Mouse (Mus musculus) embryonic facial prominence, embryonic 15.5 days (tissue): ENCODE results near the gene Hddc2. TPM values are rescaled to one million over a fixed set of nuclear protein-coding genes. Genes with fewer than 3 reads are reported as not detected.

Experiments used
- ATAC-seq: fragments of 200-750 bp; cut with Nextera tagmentation; 2 replicates; pipeline ENCODE4 v1.8.0; 2017; ENCODE audit warnings: low read depth, moderate TSS enrichment; ENCODE audit not compliant: insufficient number of reproducible peaks, low FRiP score, low TSS enrichment
- H3K27ac ChIP-seq: fragments of 300-500 bp; sonication (generic); replicated peaks from 2 replicates; pipeline ENCODE4 v1.5.1; 2015; ENCODE audit warnings: mild to moderate bottlenecking, inconsistent platforms
- H3K27me3 ChIP-seq: fragments of 300-500 bp; sonication (generic); 2 replicates; pipeline ENCODE4 v1.6.1; 2015; ENCODE audit warnings: inconsistent platforms
- H3K36me3 ChIP-seq: fragments of 300-500 bp; sonication (generic); 2 replicates; pipeline ENCODE4 v1.6.1; 2015; ENCODE audit warnings: mild to moderate bottlenecking, inconsistent platforms
- H3K4me1 ChIP-seq: fragments of 300-500 bp; sonication (generic); 2 replicates; pipeline ENCODE4 v1.6.1; 2015; ENCODE audit warnings: inconsistent platforms
- H3K4me2 ChIP-seq: fragments of 300-500 bp; sonication (generic); replicated peaks from 2 replicates; pipeline ENCODE4 v1.6.1; 2015; ENCODE audit warnings: mild to moderate bottlenecking, inconsistent platforms
- H3K4me3 ChIP-seq: fragments of 300-500 bp; sonication (generic); replicated peaks from 2 replicates; pipeline ENCODE4 v1.5.1; 2015; ENCODE audit warnings: mild to moderate bottlenecking, inconsistent platforms
- H3K9ac ChIP-seq: fragments of 300-500 bp; sonication (generic); 2 replicates; pipeline ENCODE4 v1.6.1; 2015; ENCODE audit warnings: inconsistent platforms
- H3K9me3 ChIP-seq: fragments of 300-500 bp; sonication (generic); replicated peaks from 2 replicates; pipeline ENCODE4 v1.6.1; 2016; ENCODE audit warnings: inconsistent platforms
- WGBS: fragments of 180-500 bp; shearing (Covaris S2); methylation state at CpG from one replicate; pipeline ENCODE4 v1.1.7; 2015; 5-methylcytosine and 5-hydroxymethylcytosine counted together
- polyA plus RNA-seq: library from polyadenylated mRNA; unstranded; fragments of >200 nt; fragmentation: Nextera tagmentation; extraction: Ambion mirVana; gene quantifications from 2 replicates; pipeline ENCODE4 v1.2.1, GENCODE M21; 2015

The Hddc2 gene
- polyA plus RNA-seq = 61.1 and 65.5 TPM in 2 replicates

DNA sequence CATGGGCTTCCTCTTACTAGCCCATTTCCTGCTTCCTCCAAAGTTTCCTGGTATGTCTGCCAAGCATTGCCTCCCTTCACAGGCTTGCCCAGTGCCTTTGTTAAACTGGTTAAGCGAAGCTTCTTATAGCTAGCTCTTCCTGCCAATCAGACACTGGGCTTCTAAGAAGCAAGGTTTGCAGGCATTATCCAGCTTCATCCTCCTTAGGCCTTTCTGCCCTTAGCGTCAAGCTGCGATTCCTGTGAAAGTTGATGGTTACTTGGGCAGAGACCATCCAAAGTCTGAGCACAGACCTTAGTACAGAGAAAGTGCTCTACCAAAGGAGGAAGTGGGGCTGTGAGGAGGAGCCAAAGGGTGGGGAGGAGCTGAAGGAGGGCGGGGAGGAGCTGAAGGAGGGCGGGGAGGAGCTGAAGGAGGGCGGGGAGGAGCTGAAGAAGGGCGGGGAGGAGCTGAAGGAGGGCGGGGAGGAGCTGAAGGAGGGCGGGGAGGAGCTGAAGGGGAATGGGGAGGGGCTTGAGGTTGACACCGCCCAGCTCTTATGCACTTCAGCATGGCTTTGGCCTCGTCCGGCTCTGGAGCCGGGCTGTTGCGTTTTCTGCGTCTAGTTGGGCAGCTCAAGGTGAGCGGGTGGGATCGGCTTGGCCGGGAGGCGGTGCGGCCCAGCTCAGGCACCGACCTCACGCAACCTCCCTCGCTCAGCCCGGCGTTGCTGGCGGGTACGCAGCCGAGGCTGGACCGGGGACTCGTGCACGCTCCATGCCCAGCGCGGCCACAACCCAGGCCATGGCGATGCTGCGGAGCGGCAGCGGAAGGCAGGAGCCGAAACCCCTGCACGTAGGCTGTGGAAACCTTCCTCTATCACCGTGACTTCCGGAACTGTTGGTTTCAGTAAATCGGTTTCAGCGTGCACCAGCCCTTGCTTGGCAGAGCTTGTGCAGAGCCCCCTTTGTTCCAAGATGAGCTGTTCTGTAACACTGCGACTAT is at the start of gene Hddc2:
Gene Hddc2 (plus strand): TSS at position 519 of the 984 bp plus-strand sequence.
- Histone ChIP-seq H3K27ac (peak within 1 kb of the TSS; percentile 95), H3K4me2 (peak within 1 kb of the TSS; percentile 64), H3K9me3 (no peaks in the 10 kb centered on the region), H3K9ac (peak within 1 kb of the TSS; percentile 78), H3K4me1 (peaks cover 3% of the 10 kb centered on the region; the same call in 1 of the 2 replicates), H3K36me3 (0 out of 2 replicates have a peak, but pooled peaks cover 7% of the 10 kb centered on the region), H3K4me3 (peak within 1 kb of the TSS; percentile 72), H3K27me3 (no peaks in the 10 kb centered on the region)
- WGBS = 3% methylated on average over 43 of the region's 44 CpGs
- peak; percentile 95 for ATAC-seq

DNA sequence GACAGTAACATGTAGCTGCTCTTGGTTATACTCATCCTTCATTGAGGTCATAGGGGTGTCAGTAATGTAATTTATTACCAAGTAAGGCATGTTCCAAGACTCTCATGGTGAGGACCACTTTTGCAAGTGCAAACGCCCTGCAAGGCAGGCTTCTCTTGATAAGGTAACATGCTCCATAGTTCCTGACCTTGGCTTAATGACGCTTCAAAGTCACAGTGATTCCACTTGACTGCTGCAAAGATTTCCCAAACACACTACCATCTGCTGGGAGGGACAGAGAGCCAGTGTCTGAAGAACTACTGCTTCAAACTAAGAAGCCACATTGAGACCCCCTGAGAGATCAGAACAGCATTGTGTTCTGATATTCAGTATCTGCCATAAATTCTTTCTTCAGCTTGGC is 40.4 kb upstream of the Hddc2 start:
- H3K27ac ChIP-seq = no peak overlapping the region
- no peak for ATAC-seq
- no peaks in the 10 kb centered on the region for H3K4me1 ChIP-seq
- WGBS = 67% methylated on average over 2 of the region's 2 CpGs
- no peaks in the 10 kb centered on the region for H3K36me3 ChIP-seq
- no peak overlapping the region for H3K9ac ChIP-seq
- no peaks in the 10 kb centered on the region for H3K9me3 ChIP-seq
- H3K4me2 ChIP-seq = no peak overlapping the region
- H3K27me3 ChIP-seq = no peaks in the 10 kb centered on the region
- no peak overlapping the region for H3K4me3 ChIP-seq

DNA sequence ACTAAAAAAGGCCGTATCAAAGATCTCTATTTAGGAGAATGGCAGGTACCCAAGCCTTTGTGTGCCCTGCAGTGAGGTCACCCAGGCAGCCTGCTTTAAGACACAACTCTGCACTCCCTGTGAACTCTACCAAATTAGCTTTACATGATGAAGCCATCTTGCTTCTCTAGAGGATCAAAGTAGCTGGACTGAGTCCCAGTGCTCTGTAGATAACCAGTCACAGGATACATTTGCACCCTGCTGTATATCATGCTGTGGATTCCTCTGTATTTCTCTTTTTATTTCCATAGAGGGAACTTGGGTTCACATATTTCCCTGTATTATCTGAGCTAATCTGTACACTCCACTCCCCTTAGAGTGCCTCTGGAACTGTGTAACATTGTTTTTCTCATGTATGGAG is 40.0 kb upstream of the Hddc2 start:
- Histone ChIP-seq H3K4me3 (no peak overlapping the region), H3K9ac (no peak overlapping the region), H3K36me3 (no peaks in the 10 kb centered on the region), H3K27ac (no peak overlapping the region), H3K4me2 (no peak overlapping the region), H3K9me3 (no peaks in the 10 kb centered on the region), H3K4me1 (no peaks in the 10 kb centered on the region), H3K27me3 (no peaks in the 10 kb centered on the region)
- WGBS = 60% methylated on average over 1 of the region's 1 CpGs
- ATAC-seq = no peak

- H3K27ac ChIP-seq = no peak overlapping the region
- no peak overlapping the region for H3K4me3 ChIP-seq
- no peak overlapping the region for H3K4me2 ChIP-seq
- no peaks in the 10 kb centered on the region for H3K36me3 ChIP-seq
- no peaks in the 10 kb centered on the region for H3K27me3 ChIP-seq
- ATAC-seq = no peak
- no peaks in the 10 kb centered on the region for H3K9me3 ChIP-seq
- H3K9ac ChIP-seq = no peak overlapping the region
- no peaks in the 10 kb centered on the region for H3K4me1 ChIP-seq
Measured at GRCm38 (mm10) chr10:31287787-31288186, 25.4 kb upstream of the Hddc2 start.

DNA sequence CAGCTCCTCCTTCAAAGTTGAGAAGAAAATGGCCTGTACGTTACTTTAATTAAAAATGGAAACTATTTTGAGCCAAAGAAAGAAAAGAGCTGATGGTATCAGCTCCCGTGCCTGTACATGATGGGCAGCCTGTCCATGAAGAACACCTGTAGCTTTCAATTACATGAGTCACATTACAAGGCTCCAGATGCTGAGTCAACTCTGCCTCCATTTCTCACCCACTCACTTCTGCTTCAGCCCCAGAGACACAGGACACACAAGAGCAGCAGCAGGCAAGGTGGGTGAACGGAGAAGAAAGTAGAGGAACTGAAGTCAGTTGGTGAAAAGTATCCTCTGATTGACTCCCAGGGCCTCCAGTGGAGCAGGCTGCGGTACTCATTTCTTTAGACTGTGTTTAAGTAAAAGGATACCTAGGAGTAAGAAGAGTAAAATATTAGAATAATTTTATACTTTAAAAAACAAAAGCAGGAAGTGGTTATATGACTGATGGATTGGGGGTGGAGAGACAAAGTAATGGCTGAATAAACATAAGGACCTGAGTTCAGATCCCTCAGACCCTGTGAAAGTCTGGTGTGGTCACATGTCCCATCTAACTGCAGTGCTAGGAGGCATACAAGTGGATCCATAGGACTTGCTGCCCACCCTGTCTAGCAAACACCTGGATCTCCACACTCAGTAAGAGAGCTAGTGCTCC is 24.3 kb upstream of the Hddc2 start:
- H3K4me2 ChIP-seq = no peak overlapping the region
- WGBS = 83% methylated on average over 4 of the region's 4 CpGs
- H3K27me3 ChIP-seq = no peaks in the 10 kb centered on the region
- no peak overlapping the region for H3K9ac ChIP-seq
- H3K27ac ChIP-seq = no peak overlapping the region
- H3K4me3 ChIP-seq = no peak overlapping the region
- no peaks in the 10 kb centered on the region for H3K4me1 ChIP-seq
- no peak for ATAC-seq
- no peaks in the 10 kb centered on the region for H3K9me3 ChIP-seq
- H3K36me3 ChIP-seq = no peaks in the 10 kb centered on the region

DNA sequence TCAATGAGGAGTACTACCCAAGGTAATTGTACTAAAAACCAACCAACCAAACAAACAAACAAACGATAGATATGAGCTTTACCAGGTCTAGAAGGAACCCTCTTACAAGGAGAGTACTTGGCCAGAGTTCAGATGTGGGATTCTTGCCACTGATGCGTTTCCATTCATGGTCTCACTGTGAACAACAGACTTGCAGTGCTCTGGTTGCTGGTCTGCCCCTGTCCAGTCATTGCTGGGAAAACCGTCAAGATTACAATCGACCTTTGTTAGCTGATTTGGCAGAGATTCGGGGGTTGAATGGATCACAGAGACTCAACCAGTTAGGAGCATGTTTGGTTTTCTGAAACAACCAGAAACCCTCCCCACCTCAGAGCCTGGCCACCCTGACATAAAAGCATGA is 17.5 kb upstream of the Hddc2 start:
- no peaks in the 10 kb centered on the region for H3K9me3 ChIP-seq
- no peak overlapping the region for H3K4me2 ChIP-seq
- no peak for ATAC-seq
- WGBS = 27% methylated on average over 5 of the region's 5 CpGs
- H3K4me3 ChIP-seq = no peak overlapping the region
- no peaks in the 10 kb centered on the region for H3K27me3 ChIP-seq
- H3K27ac ChIP-seq = no peak overlapping the region
- no peaks in the 10 kb centered on the region for H3K4me1 ChIP-seq
- no peak overlapping the region for H3K9ac ChIP-seq
- no peaks in the 10 kb centered on the region for H3K36me3 ChIP-seq

DNA sequence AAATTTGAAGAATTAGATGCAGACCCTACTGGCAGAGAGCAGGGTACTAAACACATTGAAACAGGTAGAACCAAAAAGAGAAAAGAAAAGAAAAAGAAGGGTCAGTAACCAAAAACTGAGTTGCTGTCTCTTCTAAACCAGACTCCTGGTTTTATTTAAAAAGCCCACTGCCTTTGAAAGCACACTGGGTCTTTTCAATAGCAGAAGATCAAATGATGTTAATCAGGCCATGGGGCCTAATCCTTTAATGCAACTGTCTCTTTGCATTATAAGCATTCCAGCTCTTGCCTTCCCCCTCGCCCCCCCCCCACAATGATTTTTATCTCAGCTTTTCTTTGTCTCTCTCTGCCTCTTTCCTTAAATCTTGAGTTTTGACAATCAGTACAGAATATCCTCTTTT is 16.7 kb upstream of the Hddc2 start:
- no peak for ATAC-seq
- H3K36me3 ChIP-seq = no peaks in the 10 kb centered on the region
- 20% methylated on average over 1 of the region's 1 CpGs for WGBS

GRCm38 (mm10) chr10:31297106-31297505 is 16.1 kb upstream of the Hddc2 start:
- no peaks in the 10 kb centered on the region for H3K27me3 ChIP-seq
- H3K4me1 ChIP-seq = no peaks in the 10 kb centered on the region
- H3K9ac ChIP-seq = no peak overlapping the region
- WGBS = 56% methylated on average over 4 of the region's 4 CpGs
- H3K36me3 ChIP-seq = no peaks in the 10 kb centered on the region
- ATAC-seq = no peak
- no peak overlapping the region for H3K27ac ChIP-seq
- no peak overlapping the region for H3K4me2 ChIP-seq
- no peak overlapping the region for H3K4me3 ChIP-seq
- no peaks in the 10 kb centered on the region for H3K9me3 ChIP-seq

More for the DNA sequence above, 16.7 kb upstream of the Hddc2 start:
- Histone ChIP-seq H3K27ac (no peak overlapping the region), H3K27me3 (no peaks in the 10 kb centered on the region), H3K9ac (no peak overlapping the region), H3K9me3 (no peaks in the 10 kb centered on the region), H3K4me3 (no peak overlapping the region), H3K4me2 (no peak overlapping the region), H3K4me1 (no peaks in the 10 kb centered on the region)

GRCm38 (mm10) chr10:31298263-31298662 is 14.9 kb upstream of the Hddc2 start:
- Histone ChIP-seq H3K4me1 (no peaks in the 10 kb centered on the region), H3K9me3 (no peaks in the 10 kb centered on the region), H3K4me2 (no peak overlapping the region), H3K36me3 (no peaks in the 10 kb centered on the region), H3K27me3 (no peaks in the 10 kb centered on the region), H3K9ac (no peak overlapping the region), H3K4me3 (no peak overlapping the region), H3K27ac (no peak overlapping the region)
- ATAC-seq = no peak
- 64% methylated on average over 2 of the region's 2 CpGs for WGBS

DNA sequence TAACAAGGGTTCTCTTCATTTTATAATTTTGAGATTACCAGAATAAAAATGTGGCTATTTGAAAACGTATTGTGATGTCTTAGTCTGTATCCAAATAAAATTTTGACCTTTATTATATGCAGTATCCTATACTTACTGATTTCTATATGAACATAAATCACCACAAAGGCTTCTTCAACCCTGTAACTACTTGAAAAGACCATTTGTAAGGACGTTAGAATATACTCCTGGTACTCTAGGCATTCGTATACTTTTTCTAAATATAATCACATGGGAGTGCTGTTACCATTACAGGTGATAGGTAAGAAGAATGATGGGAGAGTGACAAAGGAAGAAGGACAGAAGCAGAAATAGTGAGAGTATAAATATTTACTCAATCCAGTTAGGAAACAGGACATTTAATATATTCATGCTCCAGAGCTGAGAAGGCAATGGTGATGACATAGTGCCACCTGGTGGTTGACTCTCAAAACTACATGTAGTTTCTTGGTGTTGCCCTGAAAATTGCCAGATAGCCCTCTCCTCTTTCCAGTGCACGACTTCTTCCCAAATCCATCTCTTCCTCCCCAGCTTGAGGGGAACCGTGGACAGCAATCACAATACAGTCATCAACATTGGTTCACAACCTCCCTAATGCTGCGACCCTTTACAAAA is 14.1 kb upstream of the Hddc2 start:
- H3K27ac ChIP-seq = no peak overlapping the region
- 33% methylated on average over 6 of the region's 6 CpGs for WGBS
- ATAC-seq = no peak
- H3K9ac ChIP-seq = no peak overlapping the region
- H3K36me3 ChIP-seq = no peaks in the 10 kb centered on the region
- H3K4me1 ChIP-seq = no peaks in the 10 kb centered on the region
- H3K9me3 ChIP-seq = no peaks in the 10 kb centered on the region
- H3K4me2 ChIP-seq = no peak overlapping the region
- no peak overlapping the region for H3K4me3 ChIP-seq
- H3K27me3 ChIP-seq = no peaks in the 10 kb centered on the region

DNA sequence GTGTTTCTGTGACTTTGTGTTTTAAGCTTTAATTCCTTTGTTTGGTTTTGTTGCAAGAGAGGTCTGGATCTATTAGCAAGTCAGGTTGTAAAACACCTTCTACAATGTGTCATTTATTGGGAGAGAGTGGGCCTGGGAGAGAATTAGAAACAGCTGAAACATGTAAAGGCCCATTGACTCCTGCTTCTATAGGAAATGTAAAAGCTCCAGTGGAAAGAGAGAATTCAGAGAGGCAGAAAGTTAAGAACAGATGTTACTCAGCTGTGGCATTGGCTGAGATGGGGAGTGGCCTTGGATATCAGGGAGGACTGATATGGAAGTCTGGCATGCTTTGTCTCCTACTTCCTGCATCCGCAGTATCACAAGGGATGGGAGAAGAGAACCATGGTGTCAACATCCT is 12.9 kb upstream of the Hddc2 start:
- no peaks in the 10 kb centered on the region for H3K27me3 ChIP-seq
- H3K9ac ChIP-seq = no peak overlapping the region
- no peaks in the 10 kb centered on the region for H3K4me1 ChIP-seq
- WGBS = 46% methylated on average over 1 of the region's 1 CpGs
- no peak overlapping the region for H3K4me3 ChIP-seq
- no peaks in the 10 kb centered on the region for H3K36me3 ChIP-seq
- ATAC-seq = no peak
- no peak overlapping the region for H3K4me2 ChIP-seq
- H3K27ac ChIP-seq = no peak overlapping the region
- no peaks in the 10 kb centered on the region for H3K9me3 ChIP-seq
